Mouse (Mus musculus) kidney, adult 10 weeks (tissue): ENCODE data around the gene Mt4. TPM values are rescaled to one million over a fixed set of nuclear protein-coding genes. Genes with fewer than 3 reads are reported as not detected.

ENCODE experiments used
- polyA plus RNA-seq: library from polyadenylated mRNA; stranded (reverse); fragments of 350-450 nt; fragmentation: Illumina TruSeq; extraction: RNeasy Lipid Tissue Mini Kit (QIAGEN cat#74804); gene quantifications from one replicate; pipeline ENCODE4 v1.2.3, GENCODE M21; 2014; ENCODE audit warnings: low read depth, low replicate concordance

Mt4 gene
- not detected for polyA plus RNA-seq

DNA sequence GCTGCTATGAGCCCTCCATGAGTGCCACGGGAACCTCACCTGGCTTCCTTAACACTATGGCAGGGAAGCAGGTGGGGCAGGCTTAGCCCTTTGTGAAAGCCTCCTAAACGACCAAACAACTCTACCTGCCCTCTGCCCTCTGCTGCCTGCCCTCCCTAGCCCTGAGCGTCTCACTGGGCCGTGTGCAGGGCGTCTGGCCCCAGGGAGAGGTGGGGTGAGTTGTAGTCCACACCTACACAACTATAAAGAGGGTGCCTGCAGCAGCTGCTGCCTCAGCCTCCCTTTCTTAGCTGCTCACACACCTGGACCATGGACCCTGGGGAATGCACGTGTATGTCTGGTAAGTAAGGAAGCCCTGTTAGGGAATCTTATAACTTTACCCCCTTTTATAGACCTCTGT lies at the start of gene Mt4:
TSS of gene Mt4 (plus strand) at position 265 of the 400 bp plus-strand sequence.

DNA sequence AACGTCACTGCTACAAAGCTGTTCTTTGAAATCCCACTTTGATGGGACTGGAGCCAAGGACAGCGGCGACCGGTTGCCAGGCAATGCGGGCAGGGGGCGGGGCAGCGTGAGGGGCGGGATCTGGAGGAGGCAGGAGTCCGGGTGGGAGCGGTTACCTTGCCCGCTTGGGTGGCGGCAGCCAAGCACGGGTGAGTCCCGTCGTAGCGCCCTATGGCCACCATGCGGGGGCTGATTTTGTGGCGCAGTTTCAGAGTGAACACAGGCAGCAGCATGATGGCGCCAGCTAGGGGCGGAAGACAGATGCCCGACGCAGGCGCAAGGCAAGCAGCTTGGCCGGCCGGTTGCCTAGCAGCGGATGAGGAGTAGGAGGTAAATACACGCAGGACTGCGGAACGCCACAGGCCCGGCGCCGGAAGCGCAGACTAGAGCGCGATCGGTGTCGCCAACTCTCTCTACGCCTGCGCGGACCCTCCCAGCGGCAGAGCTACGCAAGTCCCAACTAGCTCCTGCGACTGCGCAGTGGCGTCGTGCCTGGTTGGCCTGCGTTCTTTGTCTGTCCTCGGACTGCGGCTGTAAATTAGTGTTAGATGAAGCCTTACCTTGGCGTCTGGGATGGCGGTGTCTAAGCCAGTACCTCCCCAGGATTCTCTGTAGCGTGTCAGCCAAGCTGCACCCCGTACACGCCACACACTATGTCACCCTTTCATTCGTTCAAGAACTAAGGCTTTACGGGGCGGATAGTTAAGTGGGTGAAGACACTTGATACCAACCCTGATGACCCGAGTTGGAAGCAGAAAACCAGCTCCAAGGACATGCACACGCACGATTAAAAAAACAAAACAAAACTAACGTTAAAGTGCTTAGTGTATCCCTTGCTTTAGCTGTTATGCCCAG lies 38.7 kb upstream of the Mt4 start, which contains the start of gene Bbs2:
TSS of gene Bbs2 (minus strand) at position 848 of the 894 bp plus-strand sequence.

DNA sequence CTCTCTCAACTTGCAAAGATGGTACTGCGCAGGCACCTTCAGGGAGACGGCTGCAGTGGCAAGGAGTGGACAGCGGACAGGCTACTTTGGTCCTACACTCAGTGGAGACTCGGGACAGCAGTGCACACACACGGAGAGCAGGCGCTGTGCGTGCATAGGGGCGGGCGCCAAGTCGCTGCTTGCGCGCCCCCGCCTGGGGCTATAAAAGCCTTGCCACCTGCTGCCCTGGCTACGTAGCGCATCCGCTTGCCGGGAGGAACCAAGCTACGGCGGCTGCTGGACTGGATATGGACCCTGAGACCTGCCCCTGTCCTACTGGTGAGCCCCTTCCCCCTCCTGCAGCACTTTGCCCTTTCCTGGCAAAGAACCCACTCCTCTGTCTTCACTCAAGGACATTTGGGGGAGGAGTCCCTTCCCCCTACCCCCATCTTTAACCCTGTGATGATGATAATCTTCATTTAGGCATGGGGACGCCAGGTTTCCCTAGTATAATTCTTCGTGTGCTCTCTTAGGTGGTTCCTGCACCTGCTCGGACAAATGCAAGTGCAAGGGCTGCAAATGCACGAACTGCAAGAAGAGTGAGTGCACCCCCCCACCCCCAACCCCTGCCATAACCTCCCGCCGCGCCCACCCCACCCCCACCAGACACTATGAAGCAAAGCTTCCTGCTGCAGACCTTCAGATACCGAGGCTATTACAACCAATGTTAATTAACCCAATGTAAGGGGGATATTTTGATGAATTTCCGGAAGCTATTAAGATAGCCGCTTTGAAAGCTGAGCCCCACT lies 15.7 kb downstream of the Mt4 start, which contains the start of gene Mt3:
TSS of gene Mt3 (plus strand) at position 95 of the 788 bp plus-strand sequence.

DNA sequence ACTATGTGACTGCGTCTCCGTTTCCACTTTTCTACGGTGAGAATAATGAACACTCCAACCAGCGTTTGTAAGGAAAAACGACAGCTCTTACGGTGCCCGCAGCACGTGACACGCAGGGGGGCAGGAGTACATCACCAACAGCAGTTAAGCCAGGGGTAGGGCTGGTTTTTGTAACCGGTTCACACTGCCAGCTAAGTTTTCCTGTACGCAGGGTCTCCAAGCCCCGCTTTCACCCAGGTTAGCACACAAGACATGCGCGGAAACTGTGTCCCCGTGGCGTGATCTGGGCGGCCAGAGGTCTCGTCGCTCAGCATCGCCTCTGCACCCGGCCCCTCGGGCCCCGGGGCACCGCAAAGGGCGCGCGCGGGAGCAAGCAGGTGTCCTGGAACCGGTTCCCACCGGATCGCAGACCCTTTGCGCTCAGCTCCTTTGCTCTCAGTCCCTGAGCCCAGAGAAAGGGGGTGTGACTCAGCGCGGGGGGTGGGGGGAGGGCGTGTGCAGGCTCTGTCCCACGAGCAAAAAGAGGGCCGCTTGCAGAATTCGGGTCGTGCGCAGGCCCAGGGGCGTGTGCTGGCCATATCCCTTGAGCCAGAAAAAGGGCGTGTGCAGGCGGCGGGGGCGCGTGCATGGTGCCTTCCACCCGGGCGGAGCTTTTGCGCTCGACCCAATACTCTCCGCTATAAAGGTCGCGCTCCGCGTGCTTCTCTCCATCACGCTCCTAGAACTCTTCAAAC lies 35.2 kb downstream of the Mt4 start, which contains the start of gene Mt2:
TSS of gene Mt2 (plus strand) at position 590 of the 734 bp plus-strand sequence.

DNA sequence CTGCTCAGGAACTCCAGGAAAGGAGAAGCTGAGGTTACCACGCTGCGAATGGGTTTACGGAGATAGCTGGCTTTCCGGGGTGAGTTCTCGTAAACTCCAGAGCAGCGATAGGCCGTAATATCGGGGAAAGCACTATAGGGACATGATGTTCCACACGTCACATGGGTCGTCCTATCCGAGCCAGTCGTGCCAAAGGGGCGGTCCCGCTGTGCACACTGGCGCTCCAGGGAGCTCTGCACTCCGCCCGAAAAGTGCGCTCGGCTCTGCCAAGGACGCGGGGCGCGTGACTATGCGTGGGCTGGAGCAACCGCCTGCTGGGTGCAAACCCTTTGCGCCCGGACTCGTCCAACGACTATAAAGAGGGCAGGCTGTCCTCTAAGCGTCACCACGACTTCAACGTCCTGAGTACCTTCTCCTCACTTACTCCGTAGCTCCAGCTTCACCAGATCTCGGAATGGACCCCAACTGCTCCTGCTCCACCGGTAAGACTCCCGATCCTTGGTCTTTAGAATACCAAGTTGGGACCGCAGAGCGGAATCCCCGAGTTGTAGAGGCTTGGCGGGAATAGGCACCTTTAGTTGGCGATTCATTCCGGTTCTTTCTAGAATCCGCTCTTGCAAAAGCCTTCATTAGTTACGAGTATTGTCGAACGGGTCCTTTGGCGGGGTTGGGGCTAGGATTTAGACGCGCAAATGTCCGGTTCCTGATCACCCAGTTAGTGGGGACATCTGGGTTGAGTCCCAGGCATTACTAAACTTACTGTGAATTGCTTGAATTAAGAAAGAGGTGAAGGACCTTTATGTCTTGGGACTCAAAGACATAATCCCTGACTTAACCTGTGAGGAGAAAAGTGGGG lies 42.1 kb downstream of the Mt4 start, which contains the start of gene Mt1:
TSS of gene Mt1 (plus strand) at position 226 of the 856 bp plus-strand sequence.

Other genes starting within 250 kb of the Mt4 start
- gene Amfr, start 124.4 kb upstream of the Mt4 start, polyA plus RNA-seq, result 218 TPM
- 59.8 TPM for gene Nudt21, start 100.2 kb upstream of the Mt4 start, polyA plus RNA-seq
- 16.6 TPM for gene Ogfod1, start 100.0 kb upstream of the Mt4 start, polyA plus RNA-seq
- 12.6 TPM for gene Bbs2, start 38.3 kb upstream of the Mt4 start, polyA plus RNA-seq
- not detected for gene Mt3, start 15.4 kb downstream of the Mt4 start, polyA plus RNA-seq
- 13.5 TPM for gene Mt2, start 35.5 kb downstream of the Mt4 start, polyA plus RNA-seq
- gene Mt1, start 41.9 kb downstream of the Mt4 start, polyA plus RNA-seq, result 7.3 TPM
- gene Nup93, start 77.4 kb downstream of the Mt4 start, polyA plus RNA-seq, result 9.7 TPM
- 176 TPM for gene Slc12a3, start 192.0 kb downstream of the Mt4 start, polyA plus RNA-seq
- 191 TPM for gene Herpud1, start 249.2 kb downstream of the Mt4 start, polyA plus RNA-seq